Mouse (Mus musculus): ENCODE results near the gene Vmn2r55. TPM values are rescaled to one million over a fixed set of nuclear protein-coding genes. Genes with fewer than 3 reads are reported as not detected.
"Not testable (repeated sequence)": the region's sequence is repeated elsewhere in the genome, so short reads cannot be mapped to it uniquely, and the experiment has no call there.

The Vmn2r55 gene
- total RNA-seq (2014; rRNA removed) (not detected in 2 replicates), polyA plus RNA-seq (2012; rRNA removed) (not detected in 2 replicates)

GRCm38 (mm10) chr7:12684903-12685302 is at the start of gene Vmn2r55:
TSS of gene Vmn2r55 (minus strand) at chr7:12685003.
- H3K9ac ChIP-seq (ENCODE audit: low read depth, low read length); H3K79me2 ChIP-seq (ENCODE audit: control insufficient read depth, insufficient read depth, low read length); H3K27ac ChIP-seq (replicated peaks; ENCODE audit: insufficient read depth, low read depth, low read length); H3K4me3 ChIP-seq (ENCODE audit: insufficient read depth, low read depth, low read length); DNase-seq (ENCODE audit: extremely low read depth, low read depth, low spot score); H3K27me3 ChIP-seq (ENCODE audit: control insufficient read depth, insufficient read depth, low read length); H3K36me3 ChIP-seq (ENCODE audit: control insufficient read depth, insufficient read depth, low read length); H3K4me1 ChIP-seq (ENCODE audit: control insufficient read depth, insufficient read depth, low read length): not testable (repeated sequence)
- WGBS: 81% methylated on average over 3 of the region's 3 CpGs

GRCm38 (mm10) chr7:12640219-12640618 is 44.6 kb downstream of the Vmn2r55 start, which contains the start of gene Vmn2r54:
TSS of gene Vmn2r54 (minus strand) at chr7:12640319.
- H3K4me3 ChIP-seq (ENCODE audit: insufficient read depth, low read depth, low read length); DNase-seq (ENCODE audit: extremely low read depth, low read depth, low spot score); H3K79me2 ChIP-seq (ENCODE audit: control insufficient read depth, insufficient read depth, low read length); H3K27me3 ChIP-seq (ENCODE audit: control insufficient read depth, insufficient read depth, low read length); H3K27ac ChIP-seq (replicated peaks; ENCODE audit: insufficient read depth, low read depth, low read length); H3K4me1 ChIP-seq (ENCODE audit: control insufficient read depth, insufficient read depth, low read length); H3K36me3 ChIP-seq (ENCODE audit: control insufficient read depth, insufficient read depth, low read length); H3K9ac ChIP-seq (ENCODE audit: low read depth, low read length): not testable (repeated sequence)
- 69% methylated on average over 3 of the region's 4 CpGs for WGBS

- H3K9ac ChIP-seq (ENCODE audit: low read depth, low read length): no peak within 1 kb of the TSS
- H3K4me3 ChIP-seq (ENCODE audit: insufficient read depth, low read depth, low read length): no peak within 1 kb of the TSS
- no peaks in the 10 kb centered on the region for H3K36me3 ChIP-seq (ENCODE audit: control insufficient read depth, insufficient read depth, low read length)
- H3K27ac ChIP-seq (replicated peaks; ENCODE audit: insufficient read depth, low read depth, low read length): no peak within 1 kb of the TSS
- no peak for TF ChIP-seq CTCF (IDR thresholded peaks at IDR 0.05; ENCODE audit: low read depth, low read length)
- TF ChIP-seq POLR2A (IDR thresholded peaks at IDR 0.05; ENCODE audit: extremely low read depth, insufficient read depth, low read length): no peak
- H3K79me2 ChIP-seq (ENCODE audit: control insufficient read depth, insufficient read depth, low read length): no peaks in the 10 kb centered on the region
- DNase-seq (ENCODE audit: extremely low read depth, low read depth, low spot score): no peak
- no peaks in the 10 kb centered on the region for H3K4me1 ChIP-seq (ENCODE audit: control insufficient read depth, insufficient read depth, low read length)
- H3K27me3 ChIP-seq (ENCODE audit: control insufficient read depth, insufficient read depth, low read length): no peaks in the 10 kb centered on the region
Observed at GRCm38 (mm10) chr7:12608688-12609087, 76.1 kb downstream of the Vmn2r55 start, which contains the start of gene Vmn2r53. TSS of gene Vmn2r53 (minus strand) at chr7:12608788.

Other genes with a start within 250 kb of the Vmn2r55 start
- gene Zfp606, start 206.7 kb downstream of the Vmn2r55 start, total RNA-seq (2014; rRNA removed): 4.4 and 5.7 TPM in 2 replicates
- 1.3 and 1.6 TPM in 2 replicates for gene Zfp606, start 206.7 kb downstream of the Vmn2r55 start, polyA plus RNA-seq (2012; rRNA removed)
- not detected in 2 replicates for gene 2900092C05Rik, start 172.5 kb downstream of the Vmn2r55 start, total RNA-seq (2014; rRNA removed)
- gene 2900092C05Rik, start 172.5 kb downstream of the Vmn2r55 start, polyA plus RNA-seq (2012; rRNA removed): not detected in 2 replicates
- gene Vmn2r53, start 76.2 kb downstream of the Vmn2r55 start, total RNA-seq (2014; rRNA removed): not detected in 2 replicates
- not detected in 2 replicates for gene Vmn2r53, start 76.2 kb downstream of the Vmn2r55 start, polyA plus RNA-seq (2012; rRNA removed)
- not detected in 2 replicates for gene Vmn2r54, start 44.7 kb downstream of the Vmn2r55 start, total RNA-seq (2014; rRNA removed)
- gene Vmn2r54, start 44.7 kb downstream of the Vmn2r55 start, polyA plus RNA-seq (2012; rRNA removed): not detected in 2 replicates
- gene Vmn2r56, start 50.0 kb upstream of the Vmn2r55 start, total RNA-seq (2014; rRNA removed): not detected in 2 replicates
- gene Vmn2r56, start 50.0 kb upstream of the Vmn2r55 start, polyA plus RNA-seq (2012; rRNA removed): not detected in 2 replicates
- gene Zscan18, start 118.6 kb upstream of the Vmn2r55 start, total RNA-seq (2014; rRNA removed): 0.27 TPM in 1 of 2 replicates, not detected in the other
- 0.05 TPM in 1 of 2 replicates, not detected in the other for gene Zscan18, start 118.6 kb upstream of the Vmn2r55 start, polyA plus RNA-seq (2012; rRNA removed)
- 1.8 and 2.0 TPM in 2 replicates for gene Zfp329, start 133.9 kb upstream of the Vmn2r55 start, total RNA-seq (2014; rRNA removed)
- 0.29 and 0.50 TPM in 2 replicates for gene Zfp329, start 133.9 kb upstream of the Vmn2r55 start, polyA plus RNA-seq (2012; rRNA removed)
- 22.2 and 25.0 TPM in 2 replicates for gene Zfp110, start 149.8 kb upstream of the Vmn2r55 start, total RNA-seq (2014; rRNA removed)
- 6.1 and 9.7 TPM in 2 replicates for gene Zfp110, start 149.8 kb upstream of the Vmn2r55 start, polyA plus RNA-seq (2012; rRNA removed)
- 1.7 and 2.1 TPM in 2 replicates for gene Zfp128, start 196.2 kb upstream of the Vmn2r55 start, total RNA-seq (2014; rRNA removed)
- gene Zfp128, start 196.2 kb upstream of the Vmn2r55 start, polyA plus RNA-seq (2012; rRNA removed): 0.46 and 0.58 TPM in 2 replicates
- gene Zscan22, start 212.8 kb upstream of the Vmn2r55 start, total RNA-seq (2014; rRNA removed): 1.2 and 1.5 TPM in 2 replicates
- 5.7 and 6.6 TPM in 2 replicates for gene Zscan22, start 212.8 kb upstream of the Vmn2r55 start, polyA plus RNA-seq (2012; rRNA removed)
- 773 and 998 TPM in 2 replicates for gene Rps5, start 237.3 kb upstream of the Vmn2r55 start, total RNA-seq (2014; rRNA removed)
- 789 and 798 TPM in 2 replicates for gene Rps5, start 237.3 kb upstream of the Vmn2r55 start, polyA plus RNA-seq (2012; rRNA removed)
- 0.09 and 0.47 TPM in 2 replicates for gene Rnf225, start 242.4 kb upstream of the Vmn2r55 start, total RNA-seq (2014; rRNA removed)
- gene Rnf225, start 242.4 kb upstream of the Vmn2r55 start, polyA plus RNA-seq (2012; rRNA removed): 0.45 and 0.65 TPM in 2 replicates

All from liver, adult 2 months (tissue).